Mouse (Mus musculus) spleen, adult 2 months (tissue): ENCODE data around the gene Flywch2. TPM values are rescaled to one million over a fixed set of nuclear protein-coding genes. Genes with fewer than 3 reads are reported as not detected.
A peak's percentile ranks its signal among the peaks of the same experiment; 100 is the strongest.

ENCODE experiments used
- DNase-seq, 2 experiments: peaks; one replicate each; pipeline versions ENCODE4 v3.0.0 to v3.0.0-alpha.2; 2012 to 2021; ENCODE audit warnings: low spot score in 2 of 2, low read depth in 1 of 2
- H3K27ac ChIP-seq: fragments of 200-500 bp; 2 replicates; pipeline ENCODE4 v1.5.1; 2012; ENCODE audit warnings: low read length, inconsistent platforms; ENCODE audit not compliant: insufficient read depth
- H3K27me3 ChIP-seq: fragments of 200-500 bp; 2 replicates; pipeline ENCODE4 v1.6.1; 2012; ENCODE audit warnings: mild to moderate bottlenecking, moderate library complexity, low read length, inconsistent platforms; ENCODE audit not compliant: control insufficient read depth, insufficient read depth
- H3K36me3 ChIP-seq: fragments of 200-500 bp; 2 replicates; pipeline ENCODE4 v1.6.1; 2012; ENCODE audit warnings: mild to moderate bottlenecking, low read length, inconsistent platforms; ENCODE audit not compliant: control insufficient read depth, insufficient read depth
- H3K4me1 ChIP-seq: fragments of 200-500 bp; 2 replicates; pipeline ENCODE4 v1.6.1; 2011; ENCODE audit warnings: inconsistent platforms; ENCODE audit not compliant: control insufficient read depth, insufficient read depth, insufficient read length
- H3K4me3 ChIP-seq: fragments of 200-500 bp; 2 replicates; pipeline ENCODE4 v1.5.1; 2011; ENCODE audit warnings: mild to moderate bottlenecking, inconsistent platforms; ENCODE audit not compliant: insufficient read depth, insufficient read length; ENCODE audit errors: extremely low read depth
- CTCF ChIP-seq: fragments of 200-500 bp; IDR thresholded peaks from 2 replicates; pipeline ENCODE4 v1.5.1; 2011; ENCODE audit warnings: mild to moderate bottlenecking, inconsistent platforms; ENCODE audit not compliant: insufficient read depth, insufficient read length, insufficient replicate concordance; ENCODE audit errors: extremely low read depth
- POLR2A ChIP-seq: fragments of 200-500 bp; IDR thresholded peaks from 2 replicates; pipeline ENCODE4 v1.6.1; 2011; ENCODE audit warnings: low read depth, low read length, inconsistent platforms
- WGBS: fragments of 180-500 bp; shearing (Covaris S2); methylation state at CpG from one replicate; pipeline ENCODE4 v1.1.7; 2018; 5-methylcytosine and 5-hydroxymethylcytosine counted together
- polyA plus RNA-seq: library from polyadenylated mRNA; depleted of rRNA; stranded (reverse); fragments of >200 nt; gene quantifications from 2 replicates; pipeline ENCODE4 v1.2.3, GENCODE M21; 2012

Gene Flywch2
- polyA plus RNA-seq, 1 experiment, result 1.4 TPM

GRCm38 (mm10) chr17:23795323-23795722 is 9.4 kb upstream of the Flywch2 start:
- H3K4me3 ChIP-seq, result no peak overlapping the region
- no peak for DNase-seq
- H3K36me3 ChIP-seq, result no peaks in the 10 kb centered on the region
- TF ChIP-seq POLR2A (no peak), CTCF (no peak)
- peaks cover 4% of the 10 kb centered on the region; the same call in 1 of the 2 replicates for H3K4me1 ChIP-seq
- 95% methylated on average over 8 of the region's 8 CpGs for whole genome bisulfite sequencing
- H3K27me3 ChIP-seq, result no peaks in the 10 kb centered on the region
- no peak overlapping the region for H3K27ac ChIP-seq

DNA sequence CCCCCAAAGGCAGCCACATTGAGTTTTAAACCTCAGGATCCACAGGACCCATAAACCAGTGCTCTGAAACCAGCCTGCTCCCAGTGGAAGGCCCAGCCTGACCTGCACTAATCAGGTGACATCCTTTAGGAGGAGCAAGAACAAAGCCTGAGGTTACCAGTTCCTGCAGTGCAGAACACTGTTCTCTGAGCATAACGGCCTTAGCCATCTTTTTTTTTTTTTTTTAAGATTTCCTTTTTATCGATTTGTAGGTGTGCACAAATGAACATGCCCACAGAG is 5.1 kb upstream of the Flywch2 start:
- no peak for DNase-seq
- TF ChIP-seq CTCF, result no peak
- peaks cover 9% of the 10 kb centered on the region; the same call in 1 of the 2 replicates for H3K4me1 ChIP-seq
- H3K27me3 ChIP-seq, result 0 out of 2 replicates have a peak, but pooled peaks cover 1% of the 10 kb centered on the region
- peak overlapping the region; percentile 69 for H3K4me3 ChIP-seq
- H3K36me3 ChIP-seq, result no peaks in the 10 kb centered on the region
- 9% methylated on average over 2 of the region's 2 CpGs for WGBS
- H3K27ac ChIP-seq, result no peak overlapping the region

- Histone ChIP-seq H3K27me3 (peaks cover 6% of the 10 kb centered on the region; the same call in 1 of the 2 replicates), H3K4me1 (peaks cover 9% of the 10 kb centered on the region; the same call in 1 of the 2 replicates), H3K36me3 (no peaks in the 10 kb centered on the region), H3K27ac (peak within 1 kb of the TSS; percentile 41), H3K4me3 (peak within 1 kb of the TSS; percentile 69)
- TF ChIP-seq CTCF (no peak), POLR2A (peak; percentile 35; the same call in 1 of the 2 replicates)
- peak in 1 of 2 experiments; percentile 34 for DNase-seq
- WGBS, result 4% methylated on average over 29 of the region's 29 CpGs
These were observed 4.6 kb upstream of the Flywch2 start, which contains the start of gene Srrm2 for GRCm38 (mm10) chr17:23790269-23791078. Srrm2 (plus strand) TSS chr17:23790532.

- Histone ChIP-seq H3K4me3 (peak overlapping the region; percentile 69), H3K27ac (peak overlapping the region; percentile 41; the same call in 1 of the 2 replicates), H3K27me3 (peaks cover 6% of the 10 kb centered on the region; the same call in 1 of the 2 replicates), H3K4me1 (peaks cover 9% of the 10 kb centered on the region; the same call in 1 of the 2 replicates), H3K36me3 (no peaks in the 10 kb centered on the region)
- no peak for DNase-seq
- no peak for TF ChIP-seq CTCF
- TF ChIP-seq POLR2A, result no peak
- 31% methylated on average over 8 of the region's 8 CpGs for WGBS
These were observed 3.9 kb upstream of the Flywch2 start for GRCm38 (mm10) chr17:23789749-23790268.

DNA sequence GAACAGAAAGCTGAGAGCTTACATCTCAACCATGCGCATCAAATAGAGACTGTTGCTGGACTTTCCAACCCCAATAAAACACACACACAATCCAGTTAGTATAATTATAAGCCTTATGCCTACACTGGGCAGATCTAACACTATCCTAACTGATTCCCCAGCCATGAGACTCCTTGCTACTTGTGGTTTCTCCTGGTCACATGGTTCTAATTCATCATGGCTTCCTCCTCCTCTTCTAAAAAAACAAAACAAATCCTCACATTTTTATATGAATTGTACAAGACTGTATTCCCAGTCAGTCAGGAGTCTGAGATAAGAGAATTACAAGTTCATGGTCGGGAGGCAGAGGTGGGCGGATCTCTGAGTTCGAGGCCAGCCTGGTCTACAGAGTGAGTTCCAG is 3.1 kb upstream of the Flywch2 start:
- DNase-seq, result no peak
- WGBS, result 89% methylated on average over 4 of the region's 4 CpGs

GRCm38 (mm10) chr17:23786510-23786931 is 640 bp upstream of the Flywch2 start:
- H3K27ac ChIP-seq, result no peak overlapping the region
- TF ChIP-seq CTCF (no peak), POLR2A (no peak)
- H3K4me1 ChIP-seq, result peaks cover 9% of the 10 kb centered on the region; the same call in 1 of the 2 replicates
- WGBS, result 64% methylated on average over 13 of the region's 13 CpGs
- H3K36me3 ChIP-seq, result no peaks in the 10 kb centered on the region
- DNase-seq, result no peak
- H3K27me3 ChIP-seq, result peaks cover 6% of the 10 kb centered on the region; the same call in 1 of the 2 replicates
- no peak overlapping the region for H3K4me3 ChIP-seq

More for the DNA sequence above, 3.1 kb upstream of the Flywch2 start:
- no peaks in the 10 kb centered on the region for H3K36me3 ChIP-seq
- H3K4me1 ChIP-seq, result peaks cover 9% of the 10 kb centered on the region; the same call in 1 of the 2 replicates
- TF ChIP-seq POLR2A (no peak), CTCF (no peak)
- H3K27ac ChIP-seq, result no peak overlapping the region
- no peak overlapping the region for H3K4me3 ChIP-seq
- H3K27me3 ChIP-seq, result peaks cover 6% of the 10 kb centered on the region; the same call in 1 of the 2 replicates
